Mouse (Mus musculus): ENCODE results near the gene Pgpep1l. TPM values are rescaled to one million over a fixed set of nuclear protein-coding genes. Genes with fewer than 3 reads are reported as not detected.

Pgpep1l gene
- polyA plus RNA-seq, 1 experiment from 2014 or later, result not detected

- peaks cover 10% of the 10 kb centered on the region; the same call in 1 of the 2 replicates for H3K27me3 ChIP-seq (ENCODE audit: control insufficient read depth, insufficient read depth, low read length)
- H3K27ac ChIP-seq (ENCODE audit: low read depth, low read length), result no peak within 1 kb of the TSS
- H3K4me3 ChIP-seq (ENCODE audit: low read depth, low read length), result no peak within 1 kb of the TSS
- no peak within 1 kb of the TSS for H3K4me2 ChIP-seq
- peaks cover 3% of the 10 kb centered on the region; the same call in 1 of the 2 replicates for H3K4me1 ChIP-seq (ENCODE audit: control insufficient read depth, insufficient read depth, low read length)
- ATAC-seq (replicated peaks; ENCODE audit: insufficient number of reproducible peaks, low FRiP score, low TSS enrichment), result no peak
- H3K9ac ChIP-seq (ENCODE audit: low read depth, low read length), result no peak within 1 kb of the TSS
- H3K36me3 ChIP-seq (ENCODE audit: control insufficient read depth, insufficient read depth, low read length), result no peaks in the 10 kb centered on the region
- no peaks in the 10 kb centered on the region for H3K9me3 ChIP-seq (replicated peaks; ENCODE audit: control insufficient read depth, low read length)
Measured at GRCm38 (mm10) chr7:68273515-68273914, 9.5 kb upstream of the Pgpep1l start, which contains the start of gene Fam169b. Gene Fam169b (plus strand): TSS chr7:68273839.

GRCm38 (mm10) chr7:68272607-68273006 is 8.6 kb upstream of the Pgpep1l start:
- Histone ChIP-seq H3K36me3 (ENCODE audit: control insufficient read depth, insufficient read depth, low read length) (no peaks in the 10 kb centered on the region), H3K9me3 (replicated peaks; ENCODE audit: control insufficient read depth, low read length) (no peaks in the 10 kb centered on the region), H3K27ac (ENCODE audit: low read depth, low read length) (no peak overlapping the region), H3K4me2 (no peak overlapping the region), H3K27me3 (ENCODE audit: control insufficient read depth, insufficient read depth, low read length) (peaks cover 7% of the 10 kb centered on the region; the same call in 1 of the 2 replicates), H3K4me3 (ENCODE audit: low read depth, low read length) (no peak overlapping the region), H3K4me1 (ENCODE audit: control insufficient read depth, insufficient read depth, low read length) (peaks cover 3% of the 10 kb centered on the region; the same call in 1 of the 2 replicates), H3K9ac (ENCODE audit: low read depth, low read length) (no peak overlapping the region)
- no peak for ATAC-seq (replicated peaks; ENCODE audit: insufficient number of reproducible peaks, low FRiP score, low TSS enrichment)
- WGBS (ENCODE audit: insufficient replicate concordance), result 84% methylated on average over 10 of the region's 10 CpGs

- Histone ChIP-seq H3K9me3 (replicated peaks; ENCODE audit: control insufficient read depth, low read length) (no peaks in the 10 kb centered on the region), H3K27ac (ENCODE audit: low read depth, low read length) (no peak overlapping the region), H3K9ac (ENCODE audit: low read depth, low read length) (no peak overlapping the region), H3K27me3 (ENCODE audit: control insufficient read depth, insufficient read depth, low read length) (peaks cover 7% of the 10 kb centered on the region; the same call in 1 of the 2 replicates), H3K4me1 (ENCODE audit: control insufficient read depth, insufficient read depth, low read length) (peaks cover 3% of the 10 kb centered on the region; the same call in 1 of the 2 replicates), H3K4me3 (ENCODE audit: low read depth, low read length) (no peak overlapping the region), H3K4me2 (no peak overlapping the region), H3K36me3 (ENCODE audit: control insufficient read depth, insufficient read depth, low read length) (no peaks in the 10 kb centered on the region)
- ATAC-seq (replicated peaks; ENCODE audit: insufficient number of reproducible peaks, low FRiP score, low TSS enrichment), result no peak
- 84% methylated on average over 6 of the region's 6 CpGs for WGBS (ENCODE audit: insufficient replicate concordance)
Measured at GRCm38 (mm10) chr7:68271816-68272215, 7.8 kb upstream of the Pgpep1l start.

GRCm38 (mm10) chr7:68270551-68270950 is 6.5 kb upstream of the Pgpep1l start:
- peaks cover 6% of the 10 kb centered on the region; the same call in 1 of the 2 replicates for H3K27me3 ChIP-seq (ENCODE audit: control insufficient read depth, insufficient read depth, low read length)
- no peak for ATAC-seq (replicated peaks; ENCODE audit: insufficient number of reproducible peaks, low FRiP score, low TSS enrichment)
- no peaks in the 10 kb centered on the region for H3K9me3 ChIP-seq (replicated peaks; ENCODE audit: control insufficient read depth, low read length)
- H3K27ac ChIP-seq (ENCODE audit: low read depth, low read length), result no peak overlapping the region
- H3K9ac ChIP-seq (ENCODE audit: low read depth, low read length), result no peak overlapping the region
- no peaks in the 10 kb centered on the region for H3K36me3 ChIP-seq (ENCODE audit: control insufficient read depth, insufficient read depth, low read length)
- H3K4me2 ChIP-seq, result no peak overlapping the region
- no peak overlapping the region for H3K4me3 ChIP-seq (ENCODE audit: low read depth, low read length)
- no peaks in the 10 kb centered on the region for H3K4me1 ChIP-seq (ENCODE audit: control insufficient read depth, insufficient read depth, low read length)
- 54% methylated on average over 4 of the region's 4 CpGs for WGBS (ENCODE audit: insufficient replicate concordance)

GRCm38 (mm10) chr7:68266691-68267090 is 2.7 kb upstream of the Pgpep1l start:
- Histone ChIP-seq H3K27me3 (ENCODE audit: control insufficient read depth, insufficient read depth, low read length) (0 out of 2 replicates have a peak, but pooled peaks cover 7% of the 10 kb centered on the region), H3K36me3 (ENCODE audit: control insufficient read depth, insufficient read depth, low read length) (no peaks in the 10 kb centered on the region), H3K4me3 (ENCODE audit: low read depth, low read length) (no peak overlapping the region), H3K9ac (ENCODE audit: low read depth, low read length) (no peak overlapping the region), H3K9me3 (replicated peaks; ENCODE audit: control insufficient read depth, low read length) (no peaks in the 10 kb centered on the region), H3K4me2 (no peak overlapping the region), H3K4me1 (ENCODE audit: control insufficient read depth, insufficient read depth, low read length) (peaks cover 6% of the 10 kb centered on the region; the same call in 1 of the 2 replicates), H3K27ac (ENCODE audit: low read depth, low read length) (no peak overlapping the region)
- no peak for ATAC-seq (replicated peaks; ENCODE audit: insufficient number of reproducible peaks, low FRiP score, low TSS enrichment)
- 34% methylated on average over 6 of the region's 6 CpGs for WGBS (ENCODE audit: insufficient replicate concordance)

- 32% methylated on average over 7 of the region's 7 CpGs for WGBS (ENCODE audit: insufficient replicate concordance)
- no peak overlapping the region for H3K4me3 ChIP-seq (ENCODE audit: low read depth, low read length)
Measured at GRCm38 (mm10) chr7:68265391-68265790, 1.4 kb upstream of the Pgpep1l start.

GRCm38 (mm10) chr7:68264531-68264930 is 498 bp upstream of the Pgpep1l start:
- no peaks in the 10 kb centered on the region for H3K36me3 ChIP-seq (ENCODE audit: control insufficient read depth, insufficient read depth, low read length)
- 14% methylated on average over 14 of the region's 14 CpGs for WGBS (ENCODE audit: insufficient replicate concordance)
- H3K9me3 ChIP-seq (replicated peaks; ENCODE audit: control insufficient read depth, low read length), result no peaks in the 10 kb centered on the region
- H3K4me1 ChIP-seq (ENCODE audit: control insufficient read depth, insufficient read depth, low read length), result peaks cover 6% of the 10 kb centered on the region; the same call in 1 of the 2 replicates
- no peak overlapping the region for H3K9ac ChIP-seq (ENCODE audit: low read depth, low read length)
- no peak for ATAC-seq (replicated peaks; ENCODE audit: insufficient number of reproducible peaks, low FRiP score, low TSS enrichment)
- H3K4me2 ChIP-seq, result peak overlapping the region; percentile 68
- peak overlapping the region; percentile 24 for H3K4me3 ChIP-seq (ENCODE audit: low read depth, low read length)
- H3K27ac ChIP-seq (ENCODE audit: low read depth, low read length), result no peak overlapping the region
- 0 out of 2 replicates have a peak, but pooled peaks cover 7% of the 10 kb centered on the region for H3K27me3 ChIP-seq (ENCODE audit: control insufficient read depth, insufficient read depth, low read length)

More at GRCm38 (mm10) chr7:68265391-68265790, 1.4 kb upstream of the Pgpep1l start:
- Histone ChIP-seq H3K4me2 (no peak overlapping the region), H3K36me3 (ENCODE audit: control insufficient read depth, insufficient read depth, low read length) (no peaks in the 10 kb centered on the region), H3K27me3 (ENCODE audit: control insufficient read depth, insufficient read depth, low read length) (0 out of 2 replicates have a peak, but pooled peaks cover 7% of the 10 kb centered on the region), H3K4me1 (ENCODE audit: control insufficient read depth, insufficient read depth, low read length) (peaks cover 6% of the 10 kb centered on the region; the same call in 1 of the 2 replicates), H3K9me3 (replicated peaks; ENCODE audit: control insufficient read depth, low read length) (no peaks in the 10 kb centered on the region), H3K27ac (ENCODE audit: low read depth, low read length) (no peak overlapping the region), H3K9ac (ENCODE audit: low read depth, low read length) (no peak overlapping the region)
- no peak for ATAC-seq (replicated peaks; ENCODE audit: insufficient number of reproducible peaks, low FRiP score, low TSS enrichment)

- no peak overlapping the region for H3K27ac ChIP-seq (ENCODE audit: low read depth, low read length)
- peak; percentile 42; the same call in 1 of the 2 replicates for ATAC-seq (replicated peaks; ENCODE audit: insufficient number of reproducible peaks, low FRiP score, low TSS enrichment)
Measured at GRCm38 (mm10) chr7:68263346-68264027, 546 bp downstream of the Pgpep1l start.

More at GRCm38 (mm10) chr7:68263346-68264027, 546 bp downstream of the Pgpep1l start:
- no peaks in the 10 kb centered on the region for H3K9me3 ChIP-seq (replicated peaks; ENCODE audit: control insufficient read depth, low read length)
- no peaks in the 10 kb centered on the region for H3K36me3 ChIP-seq (ENCODE audit: control insufficient read depth, insufficient read depth, low read length)
- 0 out of 2 replicates have a peak overlapping the region, but pooled peaks have one; percentile 35 for H3K9ac ChIP-seq (ENCODE audit: low read depth, low read length)
- H3K4me1 ChIP-seq (ENCODE audit: control insufficient read depth, insufficient read depth, low read length), result peaks cover 14% of the 10 kb centered on the region
- 0 out of 2 replicates have a peak, but pooled peaks cover 7% of the 10 kb centered on the region for H3K27me3 ChIP-seq (ENCODE audit: control insufficient read depth, insufficient read depth, low read length)
- peak overlapping the region; percentile 68 for H3K4me2 ChIP-seq
- H3K4me3 ChIP-seq (ENCODE audit: low read depth, low read length), result peak overlapping the region; percentile 24
- WGBS (ENCODE audit: insufficient replicate concordance), result 49% methylated on average over 8 of the region's 8 CpGs
